Mouse (Mus musculus) G1E (cell line): ENCODE results near the gene Arid3c.

Experiments used
- CTCF ChIP-seq: IDR thresholded peaks from 2 replicates; pipeline ENCODE4 v1.5.1; 2012; ENCODE audit warnings: low read depth, low read length, inconsistent platforms, mixed read lengths
- GATA1 ChIP-seq: IDR thresholded peaks from 2 replicates; pipeline ENCODE4 v1.6.1; 2012; ENCODE audit warnings: borderline replicate concordance, low read length, inconsistent platforms, mixed read lengths
- POLR2AphosphoS5 ChIP-seq: IDR thresholded peaks from 2 replicates; pipeline ENCODE4 v1.6.1; 2012; ENCODE audit warnings: low read depth, low read length, inconsistent platforms; ENCODE audit not compliant: insufficient replicate concordance
- TAL1 ChIP-seq: conservative IDR thresholded peaks from 2 replicates; pipeline ENCODE4 v1.6.1; 2012; ENCODE audit warnings: low read depth, low read length, inconsistent platforms, mixed read lengths

DNA sequence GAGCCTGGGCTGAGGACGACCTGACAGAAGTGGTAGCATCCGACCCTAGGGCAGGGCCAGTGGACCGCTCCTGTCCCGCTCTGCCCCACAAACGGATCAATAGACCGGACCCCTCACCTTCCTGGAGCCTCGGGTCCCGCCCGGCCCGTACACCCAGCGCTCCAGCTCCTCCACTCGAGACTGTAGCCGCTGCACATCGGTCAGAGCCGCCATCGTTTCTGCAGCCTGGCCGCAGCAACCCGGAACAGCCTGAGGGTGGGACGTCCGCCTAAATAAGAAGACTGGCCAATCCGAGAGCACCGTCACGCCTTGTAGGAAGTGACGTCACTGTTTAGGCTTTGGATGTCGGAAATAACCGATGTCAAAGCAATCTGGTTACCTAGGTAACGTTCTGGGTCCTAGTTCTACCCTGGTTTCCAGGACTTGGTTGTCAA lies 8.0 kb downstream of the Arid3c start, which contains the start of gene Dctn3:
- TF ChIP-seq POLR2AphosphoS5 (no peak), CTCF (no peak), GATA1 (no peak), TAL1 (no peak)
